Mouse (Mus musculus) CH12.LX (cell line): Measurements from ENCODE around the gene Cmklr1.

Source experiments
- CHD1 ChIP-seq: IDR thresholded peaks from 2 replicates; pipeline ENCODE4 v1.6.1; 2012; ENCODE audit warnings: low read depth, low read length, improper control_type of control experiment, inconsistent platforms
- CTCF ChIP-seq, 2 experiments: IDR thresholded peaks in 1 of 2; conservative IDR thresholded peaks in 1 of 2; 2 replicates each; pipeline ENCODE4 v1.5.1; 2011 to 2012; ENCODE audit warnings: low read depth in 2 of 2, low read length in 2 of 2, improper control_type of control experiment in 1 of 2, inconsistent platforms in 1 of 2, mild to moderate bottlenecking in 1 of 2, moderate library complexity in 1 of 2
- E2F4 ChIP-seq: IDR thresholded peaks from 2 replicates; pipeline ENCODE4 v1.6.1; 2011; ENCODE audit warnings: low read depth, low read length, improper control_type of control experiment; ENCODE audit not compliant: insufficient replicate concordance
- ELF1 ChIP-seq: IDR thresholded peaks from 2 replicates; pipeline ENCODE4 v1.6.1; 2014; ENCODE audit warnings: low read depth, mild to moderate bottlenecking, inconsistent platforms, low read length, improper control_type of control experiment
- EP300 ChIP-seq: IDR thresholded peaks from 2 replicates; pipeline ENCODE4 v1.6.1; 2011; ENCODE audit warnings: low read length, improper control_type of control experiment
- HCFC1 ChIP-seq: IDR thresholded peaks from 2 replicates; pipeline ENCODE4 v1.6.1; 2012; ENCODE audit warnings: low read depth, mild to moderate bottlenecking, inconsistent platforms, low read length, improper control_type of control experiment
- MYC ChIP-seq: IDR thresholded peaks from 2 replicates; pipeline ENCODE4 v1.6.1; 2011; ENCODE audit warnings: low read depth, mild to moderate bottlenecking, improper control_type of control experiment, low read length
- PAX5 ChIP-seq: IDR thresholded peaks from 2 replicates; pipeline ENCODE4 v1.6.1; 2012; ENCODE audit warnings: low read length, inconsistent platforms, mixed read lengths
- RCOR1 ChIP-seq: conservative IDR thresholded peaks from 2 replicates; pipeline ENCODE4 v1.6.1; 2012; ENCODE audit warnings: low read depth, mild to moderate bottlenecking, inconsistent platforms, low read length, improper control_type of control experiment
- SIN3A ChIP-seq: IDR thresholded peaks from 2 replicates; pipeline ENCODE4 v1.6.1; 2012; ENCODE audit warnings: low read length, improper control_type of control experiment, inconsistent platforms
- TCF12 ChIP-seq: IDR thresholded peaks from 2 replicates; pipeline ENCODE4 v1.6.1; 2014; ENCODE audit warnings: low read depth, mild to moderate bottlenecking, inconsistent platforms, low read length, improper control_type of control experiment

- no peak for TF ChIP-seq CTCF (conservative IDR thresholded peaks at IDR 0.05 in 1 of 2, IDR thresholded peaks at IDR 0.05 in 1 of 2; ENCODE audit: low read depth in 2 of 2, low read length in 2 of 2)
- no peak for TF ChIP-seq ELF1
- TF ChIP-seq RCOR1, result no peak
- TF ChIP-seq E2F4, result no peak
- TF ChIP-seq MYC, result no peak
- no peak for TF ChIP-seq EP300
- TF ChIP-seq SIN3A, result no peak
- no peak for TF ChIP-seq TCF12
- TF ChIP-seq HCFC1, result no peak
- TF ChIP-seq PAX5, result no peak
- no peak for TF ChIP-seq CHD1
Measured at GRCm38 (mm10) chr5:113593911-113594705, 56.1 kb downstream of the Cmklr1 start.
